Comparison of ENCODE assay signal across 18 mouse cellular contexts in genomic region chrX:52138033-52138432, GRCm38 (mm10). TPM values are rescaled to one million over a fixed set of nuclear protein-coding genes. Genes with fewer than 3 reads are reported as not detected.
"Had no signal": no experiment of that assay in that cellular context is flagged by ENCODE, and none has a peak within 500 bp of the region (broad histone marks: within the 10 kb centered on the region; RNA-seq: fewer than 3 reads in every experiment).

No protein-coding gene starts in this region.

- ATAC-seq: lung, postnatal 0 days; midbrain, embryonic 13.5 days; midbrain, embryonic 15.5 days had no signal

- H3K4me2 ChIP-seq: lung, embryonic 15.5 days; midbrain, embryonic 11.5 days; midbrain, embryonic 13.5 days; midbrain, embryonic 15.5 days; neural tube, embryonic 12.5 days; stomach, embryonic 15.5 days had no signal

- H3K4me1 ChIP-seq: lung, embryonic 15.5 days; megakaryocyte, embryonic 14.5 days; midbrain, embryonic 13.5 days; midbrain, embryonic 15.5 days; neural tube, embryonic 12.5 days; stomach, embryonic 15.5 days had no signal

- H3K36me3 ChIP-seq: lung, embryonic 15.5 days; midbrain, embryonic 13.5 days; midbrain, embryonic 15.5 days; neural tube, embryonic 12.5 days; stomach, embryonic 15.5 days had no signal

- H3K27me3 ChIP-seq: lung, embryonic 15.5 days; midbrain, embryonic 13.5 days; midbrain, embryonic 15.5 days; neural tube, embryonic 12.5 days; stomach, embryonic 15.5 days had no signal

- H3K4me3 ChIP-seq: lung, embryonic 15.5 days; megakaryocyte, embryonic 14.5 days; midbrain, embryonic 13.5 days; midbrain, embryonic 15.5 days; neural tube, embryonic 12.5 days; stomach, embryonic 15.5 days had no signal

- H3K9ac ChIP-seq: lung, embryonic 15.5 days; midbrain, embryonic 13.5 days; midbrain, embryonic 15.5 days; neural tube, embryonic 12.5 days; stomach, embryonic 15.5 days had no signal

- H3K9me3 ChIP-seq: lung, embryonic 15.5 days; megakaryocyte, embryonic 14.5 days; midbrain, embryonic 13.5 days; midbrain, embryonic 15.5 days; neural tube, embryonic 12.5 days; stomach, embryonic 15.5 days had no signal

- H3K27ac ChIP-seq: lung, embryonic 15.5 days; macrophage; midbrain, embryonic 13.5 days; midbrain, embryonic 15.5 days; neural tube, embryonic 12.5 days; stomach, embryonic 15.5 days; stomach, postnatal 0 days had no signal

- DNase-seq: lung, adult 2 months; lung, postnatal 14 days; lung, postnatal 36 days; right cerebral cortex, postnatal 14 days; thymus, adult 2 months; thymus, postnatal 25 days; thymus, postnatal 4 days had no signal

RNA-seq across cellular contexts. Expression of gene Gpc4, which starts 27.0 kb away (rescaled TPM):
- total RNA-seq: neutrophil, adult 5-6 weeks had no signal
- polyA plus RNA-seq: macrophage had no signal
